Mouse (Mus musculus) erythroblast, embryonic 14.5 days (primary cell): ENCODE measurements at regions not wholly inside any gene's neighbourhood (a gene's known extent, or its start where the extent isn't known, plus 50 kb on each side); places are given as distances from the start of the nearest gene placed in this dataset.

ENCODE experiments used
- GATA1 ChIP-seq: IDR thresholded peaks from 2 replicates; pipeline ENCODE4 v1.6.1; 2012; ENCODE audit warnings: low read length, inconsistent platforms, mixed read lengths
- TAL1 ChIP-seq: IDR thresholded peaks from 3 replicates; pipeline ENCODE4 v1.6.1; 2012; ENCODE audit warnings: low read length, inconsistent platforms, mixed read lengths

DNA sequence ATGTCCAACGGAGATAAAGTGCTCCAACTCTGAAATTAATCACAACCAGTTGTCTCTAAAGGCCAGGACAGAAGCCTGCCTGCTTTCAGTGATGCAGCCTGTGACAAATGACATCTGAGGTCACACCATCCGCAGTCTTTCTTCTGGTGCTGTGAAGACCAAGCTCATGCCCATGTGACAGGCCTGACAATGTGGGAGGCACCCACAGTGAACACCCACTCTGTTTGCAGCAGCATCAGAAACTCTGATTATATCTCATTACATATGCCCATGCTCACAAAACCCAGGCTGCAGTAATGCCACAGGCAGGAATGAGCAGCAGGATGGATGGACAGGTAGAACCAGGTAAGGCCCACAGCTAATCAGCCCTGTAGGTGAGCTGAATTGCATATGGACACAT lies 183.6 kb downstream of the Abhd5 start:
- TF ChIP-seq GATA1 (no peak), TAL1 (no peak)
